Mouse (Mus musculus) lung, embryonic 16.5 days (tissue): ENCODE results near the gene Tlk2. TPM values are rescaled to one million over a fixed set of nuclear protein-coding genes. Genes with fewer than 3 reads are reported as not detected.

Source experiments
- ATAC-seq: fragments of 200-750 bp; cut with Nextera tagmentation; 2 replicates; pipeline ENCODE4 v1.8.0; 2017; ENCODE audit warnings: low read depth, mild to moderate bottlenecking, moderate library complexity
- H3K27ac ChIP-seq: fragments of 300-500 bp; sonication (generic); 2 replicates; pipeline ENCODE4 v1.5.1; 2014; ENCODE audit warnings: mild to moderate bottlenecking, control low read depth, low read length
- H3K27me3 ChIP-seq: fragments of 300-500 bp; sonication (generic); 2 replicates; pipeline ENCODE4 v1.6.1; 2014; ENCODE audit warnings: low read depth, low read length, mixed read lengths; ENCODE audit not compliant: control insufficient read depth, insufficient read depth
- H3K36me3 ChIP-seq: fragments of 300-500 bp; sonication (generic); 2 replicates; pipeline ENCODE4 v1.6.1; 2014; ENCODE audit warnings: low read length; ENCODE audit not compliant: control insufficient read depth, insufficient read depth
- H3K4me1 ChIP-seq: fragments of 300-500 bp; sonication (generic); replicated peaks from 2 replicates; pipeline ENCODE4 v1.6.1; 2014; ENCODE audit warnings: low read length, mixed read lengths; ENCODE audit not compliant: control insufficient read depth, insufficient read depth
- H3K4me2 ChIP-seq: fragments of 300-500 bp; sonication (generic); 2 replicates; pipeline ENCODE4 v1.6.1; 2014; ENCODE audit warnings: low read depth, low read length, control low read depth
- H3K4me3 ChIP-seq: fragments of 300-500 bp; sonication (generic); 2 replicates; pipeline ENCODE4 v1.5.1; 2014; ENCODE audit warnings: mild to moderate bottlenecking, low read length, control low read depth
- H3K9ac ChIP-seq: fragments of 300-500 bp; sonication (generic); 2 replicates; pipeline ENCODE4 v1.6.1; 2014; ENCODE audit warnings: low read length, control low read depth
- H3K9me3 ChIP-seq: fragments of 300-500 bp; sonication (generic); 2 replicates; pipeline ENCODE4 v1.6.1; 2016; ENCODE audit warnings: low read length; ENCODE audit not compliant: control insufficient read depth
- WGBS: fragments of 180-500 bp; shearing (Covaris S2); extraction: QIAGEN DNeasy Blood & Tissue Kit; methylation state at CpG from one replicate; pipeline ENCODE4 v1.1.7; 2014; 5-methylcytosine and 5-hydroxymethylcytosine counted together
- polyA plus RNA-seq: library from polyadenylated mRNA; unstranded; fragments of >200 nt; fragmentation: Nextera tagmentation; extraction: Ambion mirVana; gene quantifications from 2 replicates; pipeline ENCODE4 v1.2.1, GENCODE M21; 2015

Tlk2 gene
- polyA plus RNA-seq, 1 experiment from 2014 or later = 11.6 TPM

DNA sequence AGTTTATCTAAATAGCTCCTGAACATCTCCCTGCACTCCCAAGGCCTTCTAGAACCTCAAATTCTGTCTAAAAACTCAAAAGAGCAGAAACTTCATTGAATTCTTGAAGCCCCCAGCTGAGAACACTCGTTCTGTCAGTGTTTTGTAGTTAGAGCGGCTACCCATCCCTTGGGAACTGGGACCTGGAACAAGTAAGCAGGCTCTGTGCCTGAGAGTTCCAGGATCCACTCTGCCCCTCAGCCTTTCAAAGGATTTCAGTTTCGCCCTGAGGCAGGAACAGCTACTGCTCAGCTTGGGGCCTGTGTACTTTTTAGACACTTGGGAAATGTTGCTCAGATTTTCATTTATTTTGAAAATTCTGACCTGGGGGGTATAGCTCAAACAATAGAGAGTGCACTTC is 32.0 kb upstream of the Tlk2 start, which contains the start of gene Gm10842:
Gm10842 (plus strand) TSS at position 301 of the 400 bp plus-strand sequence.
- Histone ChIP-seq H3K27me3 (no peaks in the 10 kb centered on the region), H3K4me2 (no peak within 1 kb of the TSS), H3K4me3 (no peak within 1 kb of the TSS), H3K36me3 (no peaks in the 10 kb centered on the region), H3K27ac (no peak within 1 kb of the TSS), H3K9ac (no peak within 1 kb of the TSS), H3K4me1 (no peaks in the 10 kb centered on the region; the same call in 1 of the 2 replicates), H3K9me3 (no peaks in the 10 kb centered on the region)
- 72% methylated on average over 3 of the region's 3 CpGs for WGBS
- no peak for ATAC-seq

DNA sequence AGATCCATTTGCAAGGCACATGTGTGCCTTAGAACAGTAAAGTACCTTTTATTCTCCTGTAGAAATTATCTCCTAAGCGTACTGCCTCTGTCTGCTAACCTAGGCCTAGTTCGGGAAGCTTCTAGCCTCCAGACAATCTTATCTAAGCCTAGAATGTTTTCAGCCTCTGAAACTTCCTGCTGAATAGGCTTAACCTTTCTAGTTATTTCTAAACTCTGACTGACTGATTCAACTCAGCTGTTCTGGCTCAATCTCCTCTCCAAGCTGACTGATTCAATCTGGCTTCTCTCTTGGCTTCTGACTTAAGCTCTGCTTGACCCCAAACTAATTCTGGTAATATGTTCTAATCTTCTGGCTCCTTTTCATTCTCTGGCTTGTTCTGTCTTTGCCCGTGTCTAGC is 29.3 kb upstream of the Tlk2 start:
- ATAC-seq = no peak
- peaks cover 17% of the 10 kb centered on the region for H3K4me1 ChIP-seq
- H3K27ac ChIP-seq = no peak overlapping the region
- H3K9me3 ChIP-seq = no peaks in the 10 kb centered on the region
- no peak overlapping the region for H3K4me3 ChIP-seq
- WGBS = 63% methylated on average over 3 of the region's 3 CpGs
- H3K9ac ChIP-seq = no peak overlapping the region
- no peak overlapping the region for H3K4me2 ChIP-seq
- no peaks in the 10 kb centered on the region for H3K27me3 ChIP-seq
- no peaks in the 10 kb centered on the region for H3K36me3 ChIP-seq

DNA sequence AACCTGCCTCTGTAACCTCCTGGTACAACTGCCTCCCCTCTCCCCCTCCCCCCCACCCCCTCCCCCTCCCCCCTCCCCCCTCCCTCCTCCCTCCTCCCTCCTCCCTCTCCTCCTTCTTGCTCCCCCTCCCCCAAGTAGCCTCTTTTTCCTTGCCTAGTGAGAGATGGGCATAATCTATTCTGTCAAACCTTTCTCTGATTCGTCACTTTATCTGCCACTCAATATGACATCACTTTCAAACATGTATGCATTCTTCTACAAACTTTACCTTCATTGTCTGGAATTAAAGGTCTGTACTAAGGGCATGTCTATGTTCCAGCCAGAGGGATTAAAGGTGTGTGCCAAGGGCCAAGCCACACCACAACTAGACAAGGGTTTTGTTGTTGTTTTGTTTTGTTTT is 28.8 kb upstream of the Tlk2 start:
- no peak for ATAC-seq
- Histone ChIP-seq H3K9ac (no peak overlapping the region), H3K27ac (no peak overlapping the region), H3K27me3 (no peaks in the 10 kb centered on the region), H3K4me2 (no peak overlapping the region), H3K4me3 (no peak overlapping the region), H3K36me3 (no peaks in the 10 kb centered on the region), H3K9me3 (no peaks in the 10 kb centered on the region), H3K4me1 (peaks cover 17% of the 10 kb centered on the region)
- WGBS = 85% methylated on average over 1 of the region's 1 CpGs

DNA sequence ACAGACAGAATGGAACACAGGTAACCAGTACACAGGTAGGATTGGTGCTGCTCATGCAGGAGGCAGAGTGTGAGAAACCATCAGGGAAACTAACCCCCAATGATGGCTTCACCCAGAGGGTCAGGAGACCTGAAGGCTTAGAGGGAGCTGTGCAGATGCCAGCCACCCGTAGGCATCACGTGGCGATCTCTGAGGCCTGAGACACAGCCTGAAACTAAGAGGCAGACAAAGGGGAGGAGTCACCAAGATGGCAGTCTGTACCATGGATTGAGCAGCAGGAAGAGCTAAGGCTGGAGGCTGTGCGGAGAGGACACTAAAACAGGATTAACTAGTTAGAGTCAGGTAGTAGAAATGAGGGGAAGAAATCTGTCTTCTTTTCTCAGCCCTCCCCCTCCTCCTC is 27.9 kb upstream of the Tlk2 start:
- Histone ChIP-seq H3K36me3 (no peaks in the 10 kb centered on the region), H3K27ac (no peak overlapping the region), H3K27me3 (no peaks in the 10 kb centered on the region), H3K4me1 (peaks cover 21% of the 10 kb centered on the region), H3K9ac (no peak overlapping the region), H3K4me3 (no peak overlapping the region), H3K4me2 (no peak overlapping the region), H3K9me3 (no peaks in the 10 kb centered on the region)
- WGBS = 71% methylated on average over 4 of the region's 4 CpGs
- no peak for ATAC-seq

DNA sequence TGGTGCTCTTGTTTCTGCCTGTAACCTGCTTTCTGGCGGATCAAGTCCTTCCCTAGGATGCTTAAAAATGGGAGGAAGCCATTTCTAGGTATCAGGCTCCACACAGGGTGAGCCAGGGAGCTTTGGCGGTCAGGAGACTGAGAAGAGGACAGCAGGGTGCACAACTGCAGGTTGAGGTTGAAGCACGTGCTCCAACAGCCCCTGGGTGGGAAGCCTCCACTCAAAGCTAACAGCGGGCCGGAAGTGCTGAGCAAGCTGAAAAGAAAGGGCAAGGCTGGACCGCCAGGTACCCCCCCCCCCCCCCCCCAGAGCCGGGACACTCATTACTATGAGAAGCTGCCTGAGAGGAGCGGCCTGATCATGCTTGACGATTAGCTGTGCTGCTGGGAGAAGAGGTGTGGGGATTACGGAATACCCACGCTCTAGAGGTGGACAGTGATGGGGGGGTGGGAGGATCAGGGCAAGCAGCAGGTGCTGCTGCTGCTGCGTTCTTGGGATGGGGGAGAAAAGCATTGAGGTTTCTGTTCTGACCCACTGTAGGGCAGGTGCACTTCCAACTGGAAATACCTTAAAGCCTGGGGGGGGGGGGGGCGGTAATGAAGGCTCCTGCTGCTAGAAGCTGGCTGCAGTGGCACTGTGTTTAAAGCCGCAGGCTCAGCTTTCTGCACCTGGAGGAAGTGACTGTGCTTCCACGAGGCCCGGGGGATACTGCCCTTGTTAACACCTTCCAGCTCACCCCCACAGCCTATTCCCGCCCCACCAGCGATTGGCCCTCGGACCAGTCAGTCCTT is 27.2 kb upstream of the Tlk2 start:
- no peaks in the 10 kb centered on the region for H3K27me3 ChIP-seq
- no peak overlapping the region for H3K9ac ChIP-seq
- no peaks in the 10 kb centered on the region for H3K36me3 ChIP-seq
- H3K27ac ChIP-seq = no peak overlapping the region
- 19% methylated on average over 17 of the region's 19 CpGs for WGBS
- H3K4me2 ChIP-seq = 0 out of 2 replicates have a peak overlapping the region, but pooled peaks have one; percentile 6
- ATAC-seq = no peak
- peaks cover 21% of the 10 kb centered on the region for H3K4me1 ChIP-seq
- H3K4me3 ChIP-seq = no peak overlapping the region
- no peaks in the 10 kb centered on the region for H3K9me3 ChIP-seq

DNA sequence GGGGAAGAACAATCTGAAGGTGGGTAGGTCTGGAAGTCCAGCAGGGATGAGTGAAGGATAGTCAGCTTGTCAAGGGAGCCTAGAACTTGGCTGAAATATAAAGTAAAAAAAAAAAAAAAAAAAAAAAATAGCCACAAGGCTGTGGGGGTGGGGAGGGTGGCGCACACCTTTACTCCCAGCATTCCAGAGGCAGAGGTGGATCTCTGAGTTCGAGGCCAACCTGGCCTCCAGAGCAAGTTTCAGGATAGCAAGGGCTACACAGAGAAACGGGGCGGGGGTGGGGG is 26.6 kb upstream of the Tlk2 start:
- Histone ChIP-seq H3K4me3 (no peak overlapping the region), H3K9ac (no peak overlapping the region), H3K27me3 (no peaks in the 10 kb centered on the region), H3K4me1 (peaks cover 21% of the 10 kb centered on the region), H3K36me3 (no peaks in the 10 kb centered on the region), H3K4me2 (no peak overlapping the region), H3K9me3 (no peaks in the 10 kb centered on the region), H3K27ac (no peak overlapping the region)
- WGBS = 83% methylated on average over 2 of the region's 4 CpGs
- ATAC-seq = no peak

DNA sequence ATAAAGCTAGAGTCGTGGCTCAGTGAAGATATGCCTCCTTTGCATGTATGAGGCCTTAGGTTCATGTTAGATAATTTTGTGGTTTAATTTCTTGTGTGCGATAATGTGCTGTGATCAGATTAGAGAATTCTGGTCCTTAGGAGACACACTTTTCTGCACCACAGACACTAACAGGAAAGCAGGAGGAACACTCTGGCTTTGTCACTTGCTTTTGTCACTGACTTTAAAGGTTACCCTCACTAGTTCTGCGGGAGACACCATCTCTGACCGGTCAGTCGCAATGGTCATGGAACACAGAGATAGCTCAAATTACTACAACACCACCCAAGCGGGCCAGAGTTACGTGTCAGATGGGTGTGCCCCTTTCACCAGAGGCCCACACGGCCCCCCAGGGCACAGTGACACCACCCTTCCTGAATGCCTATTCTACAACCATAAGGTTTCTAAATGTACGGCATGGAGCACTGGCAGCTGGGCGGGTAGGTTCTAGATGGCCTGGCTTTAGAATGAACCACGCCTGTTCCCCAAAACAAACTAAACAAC is 26.2 kb upstream of the Tlk2 start:
- peaks cover 21% of the 10 kb centered on the region for H3K4me1 ChIP-seq
- no peak overlapping the region for H3K9ac ChIP-seq
- no peak for ATAC-seq
- no peak overlapping the region for H3K4me2 ChIP-seq
- H3K36me3 ChIP-seq = no peaks in the 10 kb centered on the region
- no peaks in the 10 kb centered on the region for H3K9me3 ChIP-seq
- no peak overlapping the region for H3K4me3 ChIP-seq
- H3K27ac ChIP-seq = no peak overlapping the region
- WGBS = 77% methylated on average over 11 of the region's 11 CpGs
- no peaks in the 10 kb centered on the region for H3K27me3 ChIP-seq

DNA sequence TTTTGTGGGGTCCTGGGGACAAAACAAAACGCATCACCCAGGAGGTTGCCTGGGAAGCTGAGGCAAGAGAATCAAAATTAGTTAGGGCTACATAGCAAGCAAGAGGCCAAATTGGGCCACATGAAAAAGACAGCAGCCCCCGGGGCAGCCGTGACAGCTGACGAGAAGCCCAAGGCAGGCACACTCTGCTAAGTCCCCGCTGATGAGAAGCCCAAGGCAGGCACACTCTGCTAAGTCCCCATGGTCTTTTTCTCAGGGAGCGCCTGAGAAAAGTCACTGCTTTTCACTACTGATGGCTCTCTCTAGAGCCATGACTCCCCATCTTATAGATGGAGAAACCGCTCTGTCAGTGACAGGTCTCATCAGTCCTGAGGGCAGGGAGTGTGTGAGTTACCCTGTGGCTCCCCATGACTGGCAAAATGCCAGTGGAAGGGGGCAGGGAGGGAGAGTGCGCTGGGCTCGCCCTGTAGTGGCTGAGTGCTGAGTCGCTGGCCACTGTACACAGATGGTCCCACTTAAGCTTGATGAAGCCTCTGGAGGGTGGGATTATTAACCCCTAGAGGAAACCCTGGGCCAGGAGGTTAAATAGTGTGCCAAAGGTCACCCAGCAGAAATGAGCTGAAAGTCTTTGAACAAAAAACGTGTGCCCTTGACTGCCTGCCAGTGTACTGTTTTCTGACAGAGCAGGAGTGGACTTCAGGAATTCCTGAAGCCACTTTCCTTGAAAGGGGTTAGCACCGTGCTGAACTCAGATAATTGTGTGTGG is 25.4 kb upstream of the Tlk2 start:
- Histone ChIP-seq H3K27ac (peak overlapping the region; percentile 71), H3K9me3 (no peaks in the 10 kb centered on the region), H3K27me3 (no peaks in the 10 kb centered on the region), H3K9ac (peak overlapping the region; percentile 41), H3K4me1 (peaks cover 21% of the 10 kb centered on the region), H3K4me2 (peak overlapping the region; percentile 38), H3K36me3 (no peaks in the 10 kb centered on the region), H3K4me3 (no peak overlapping the region)
- WGBS = 11% methylated on average over 12 of the region's 12 CpGs
- ATAC-seq = peak; percentile 86

DNA sequence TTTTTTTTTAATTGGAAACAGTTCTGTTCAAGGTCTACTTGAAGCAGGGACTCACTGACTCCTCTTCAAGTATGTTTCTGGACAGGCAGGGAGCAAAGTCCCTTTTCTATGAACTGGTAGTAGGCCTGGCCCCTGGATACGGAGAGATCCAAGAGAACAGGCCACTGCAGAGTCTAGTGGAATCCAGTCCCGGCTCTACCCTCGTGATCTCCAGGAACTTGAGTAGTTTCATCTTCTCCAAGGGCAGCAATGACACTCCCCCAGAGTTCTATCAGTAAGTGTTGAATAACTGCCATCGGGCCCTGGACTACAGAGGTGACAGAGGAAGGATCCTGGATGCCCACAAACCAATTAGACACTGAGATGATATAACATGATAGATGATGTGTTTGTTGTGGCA is 22.7 kb upstream of the Tlk2 start:
- Histone ChIP-seq H3K4me1 (peaks cover 21% of the 10 kb centered on the region), H3K36me3 (no peaks in the 10 kb centered on the region), H3K9ac (no peak overlapping the region), H3K27me3 (no peaks in the 10 kb centered on the region), H3K27ac (no peak overlapping the region), H3K9me3 (no peaks in the 10 kb centered on the region), H3K4me3 (no peak overlapping the region), H3K4me2 (no peak overlapping the region)
- WGBS = 28% methylated on average over 4 of the region's 4 CpGs
- peak; percentile 19 for ATAC-seq
